Mouse (Mus musculus): Measurements from ENCODE around the gene Gm4631.
"Not testable (repeated sequence)": the region's sequence is repeated elsewhere in the genome, so short reads cannot be mapped to it uniquely, and the experiment has no call there.

Gene Gm4631

GRCm38 (mm10) chr2:175338097-175338496 lies at the start of gene Gm4631:
Gm4631 (minus strand) TSS chr2:175338197.
- DNase-seq = not testable (repeated sequence)

DNA sequence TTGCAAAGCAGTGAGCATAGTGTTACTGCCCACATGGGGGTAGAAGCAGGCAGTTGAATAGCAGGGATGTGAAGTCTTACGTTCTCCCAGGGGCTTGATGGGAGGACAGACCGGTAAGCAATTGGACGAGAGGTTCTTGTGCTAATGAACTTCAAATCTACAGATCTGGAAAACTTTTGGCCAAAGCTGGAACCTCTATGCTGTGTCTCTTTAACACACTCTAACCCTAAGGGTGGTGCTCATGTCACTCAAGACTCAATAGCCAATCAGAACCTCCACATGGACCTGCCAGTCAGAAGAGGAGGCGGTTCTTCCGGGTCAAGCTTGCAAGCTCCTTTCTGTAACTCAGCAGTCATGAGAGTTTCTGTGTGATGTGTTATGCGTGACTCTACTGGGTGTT lies 34.1 kb upstream of the Gm4631 start, which contains the start of gene Zfp968:
Gene Zfp968, plus strand, starts transcription at position 301 of the 400 bp plus-strand sequence.
- not testable (repeated sequence) for DNase-seq

- not testable (repeated sequence) for DNase-seq
Observed at GRCm38 (mm10) chr2:175274825-175275224, 63.2 kb downstream of the Gm4631 start, which contains the start of gene Gm14440. Gm14440 (plus strand) TSS chr2:175275125.

All from lung, postnatal 10 days (tissue).